Mouse (Mus musculus) testis, adult 2 months (tissue): ENCODE measurements around the gene Rnf17.

Experiments
- CTCF ChIP-seq: fragments of 200-500 bp; IDR thresholded peaks from 2 replicates; pipeline ENCODE4 v1.5.1; 2012; ENCODE audit warnings: low read depth, mild to moderate bottlenecking, inconsistent platforms, low read length, moderate library complexity; ENCODE audit not compliant: control insufficient read depth, insufficient read depth, insufficient replicate concordance
- POLR2A ChIP-seq: fragments of 200-500 bp; IDR thresholded peaks from 2 replicates; pipeline ENCODE4 v1.6.1; 2012; ENCODE audit warnings: low read depth, mild to moderate bottlenecking, inconsistent platforms, low read length, moderate library complexity; ENCODE audit not compliant: control insufficient read depth

GRCm38 (mm10) chr14:56462729-56463128 lies 60.3 kb downstream of the Rnf17 start:
- TF ChIP-seq CTCF: no peak
- no peak for TF ChIP-seq POLR2A
